Mouse (Mus musculus): ENCODE results near the gene Sema4b. TPM values are rescaled to one million over a fixed set of nuclear protein-coding genes. Genes with fewer than 3 reads are reported as not detected.

Gene Sema4b
- polyA plus RNA-seq, 1 experiment = 19.0 TPM

DNA sequence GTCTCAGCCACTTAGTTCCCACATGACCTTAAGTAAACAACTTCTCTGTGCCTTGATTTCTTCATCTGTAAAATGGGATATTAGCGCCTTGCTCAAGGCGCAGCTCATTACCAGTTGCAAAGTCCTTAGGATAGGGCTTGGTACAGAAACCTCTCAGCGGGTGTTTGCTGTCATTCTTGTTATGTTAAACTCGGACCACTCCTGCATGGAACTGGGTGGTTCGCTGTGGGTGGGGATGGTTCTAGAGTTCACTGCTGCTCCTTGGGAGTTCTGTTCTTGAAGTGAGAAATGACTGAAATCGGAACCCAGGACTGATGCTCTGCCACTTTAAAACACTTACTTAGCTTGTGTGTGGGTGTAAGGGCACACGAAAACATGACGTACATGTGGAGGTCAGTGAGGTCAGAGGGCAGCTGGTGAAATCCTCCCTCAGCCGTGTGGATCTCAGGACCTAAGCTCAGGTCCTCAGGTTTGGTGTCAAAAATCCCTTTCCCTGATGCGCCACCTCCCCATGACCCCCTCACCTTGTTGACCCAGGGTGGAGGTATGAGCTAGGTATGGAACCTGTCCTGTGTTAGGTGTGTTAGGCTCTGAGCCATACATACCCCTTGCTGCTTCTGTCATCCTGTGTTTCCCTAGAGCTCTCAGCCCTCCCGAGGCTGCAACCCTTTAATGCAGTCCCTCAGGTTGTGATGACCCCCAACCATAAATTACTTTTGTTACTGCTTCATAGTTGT is 13.4 kb downstream of the Sema4b start:
- DNase-seq = no peak
- H3K4me1 ChIP-seq (ENCODE audit: control insufficient read depth, insufficient read depth, low read length) = peaks cover 3% of the 10 kb centered on the region
- H3K4me3 ChIP-seq (replicated peaks; ENCODE audit: extremely low read depth, low read depth, low read length) = no peak overlapping the region
- WGBS = 77% methylated on average over 11 of the region's 11 CpGs
- TF ChIP-seq CTCF (IDR thresholded peaks at IDR 0.05; ENCODE audit: insufficient read depth, low read length) = no peak
- no peak for TF ChIP-seq POLR2A (IDR thresholded peaks at IDR 0.05; ENCODE audit: borderline replicate concordance, extremely low read depth, low read depth, low read length)

DNA sequence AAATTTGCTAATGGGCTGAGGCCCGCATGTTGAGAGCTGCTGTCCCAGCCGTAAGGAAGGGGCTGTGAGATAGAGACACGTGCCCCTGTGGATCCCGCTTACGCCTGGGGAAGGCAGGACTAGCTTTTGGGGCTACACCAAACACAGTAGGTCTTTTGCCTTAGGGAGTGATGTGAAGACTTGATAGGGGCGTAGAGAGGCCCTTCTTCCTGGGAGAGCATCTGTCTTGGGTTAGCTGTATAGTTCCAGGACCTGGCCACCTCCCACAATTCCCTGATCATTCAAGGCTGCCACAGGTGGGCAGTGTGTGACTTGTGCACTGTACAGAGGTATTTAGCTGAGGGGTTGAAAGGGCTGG is 13.9 kb downstream of the Sema4b start:
- 95% methylated on average over 6 of the region's 6 CpGs for WGBS
- no peak for DNase-seq
- TF ChIP-seq POLR2A (IDR thresholded peaks at IDR 0.05; ENCODE audit: borderline replicate concordance, extremely low read depth, low read depth, low read length) = no peak
- no peak for TF ChIP-seq CTCF (IDR thresholded peaks at IDR 0.05; ENCODE audit: insufficient read depth, low read length)
- no peak overlapping the region for H3K4me3 ChIP-seq (replicated peaks; ENCODE audit: extremely low read depth, low read depth, low read length)
- H3K4me1 ChIP-seq (ENCODE audit: control insufficient read depth, insufficient read depth, low read length) = peaks cover 3% of the 10 kb centered on the region

DNA sequence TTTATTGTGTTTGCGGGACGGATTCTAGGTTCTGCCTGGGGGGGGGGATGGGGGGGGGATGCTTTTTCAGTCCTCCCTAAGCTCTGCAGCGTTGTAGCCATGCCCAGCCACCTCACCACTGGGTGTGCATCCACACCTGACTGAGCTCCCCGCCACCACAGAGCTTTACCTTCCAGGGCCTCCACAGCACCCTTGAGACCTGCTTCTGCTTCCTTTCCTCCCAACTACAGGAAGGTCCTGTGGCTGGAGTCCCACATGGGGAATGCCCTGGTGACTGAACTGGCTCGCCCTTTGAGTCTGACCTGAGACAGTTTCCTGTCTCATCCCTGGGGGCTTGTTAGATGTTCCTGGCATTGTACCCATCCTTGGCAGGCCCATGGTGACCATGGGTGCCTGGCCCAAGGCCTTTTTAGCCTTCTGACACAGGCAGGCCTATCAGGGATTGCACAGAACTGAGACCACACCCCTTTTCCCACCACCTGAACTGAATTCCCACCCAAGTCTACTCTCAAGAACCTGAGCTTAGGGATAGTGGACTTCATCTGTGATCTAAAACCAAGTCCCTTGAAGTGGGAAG is 14.4 kb downstream of the Sema4b start:
- 84% methylated on average over 5 of the region's 5 CpGs for WGBS
- TF ChIP-seq CTCF (IDR thresholded peaks at IDR 0.05; ENCODE audit: insufficient read depth, low read length) (no peak), POLR2A (IDR thresholded peaks at IDR 0.05; ENCODE audit: borderline replicate concordance, extremely low read depth, low read depth, low read length) (no peak)
- no peak overlapping the region for H3K4me3 ChIP-seq (replicated peaks; ENCODE audit: extremely low read depth, low read depth, low read length)
- no peak for DNase-seq
- peaks cover 3% of the 10 kb centered on the region for H3K4me1 ChIP-seq (ENCODE audit: control insufficient read depth, insufficient read depth, low read length)

DNA sequence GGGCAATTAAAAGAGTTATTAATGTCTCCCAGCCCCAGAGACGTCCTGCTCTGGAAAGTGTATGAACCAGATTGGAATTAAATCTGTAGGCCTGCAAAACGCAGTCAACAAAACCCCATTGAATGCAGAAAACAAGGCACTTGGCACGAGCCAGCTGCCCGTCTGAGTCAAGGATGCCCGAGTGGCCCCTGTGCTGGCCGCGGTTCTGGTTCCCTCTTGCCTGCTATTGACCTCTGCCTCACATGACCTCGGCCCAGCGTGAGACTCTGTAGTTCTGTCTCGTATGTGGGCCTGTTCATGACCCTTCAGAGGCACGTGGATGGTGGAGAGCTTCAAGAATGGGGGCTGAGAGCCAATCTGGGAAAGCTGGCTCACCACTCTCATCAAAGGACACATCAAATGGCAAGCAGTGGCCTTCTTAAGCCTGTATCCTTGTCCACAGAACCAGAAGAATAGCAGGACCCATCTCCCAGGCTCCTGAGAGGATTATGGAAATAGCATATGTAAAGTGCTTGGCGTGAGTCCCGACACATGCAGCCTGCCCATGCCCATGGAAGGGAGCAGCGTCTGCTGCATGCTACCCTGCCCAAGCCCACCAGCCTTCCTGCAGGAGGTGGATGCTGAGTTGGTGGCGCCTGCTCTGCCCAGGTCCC is 15.4 kb downstream of the Sema4b start:
- Histone ChIP-seq H3K4me3 (replicated peaks; ENCODE audit: extremely low read depth, low read depth, low read length) (no peak overlapping the region), H3K4me1 (ENCODE audit: control insufficient read depth, insufficient read depth, low read length) (peaks cover 5% of the 10 kb centered on the region)
- TF ChIP-seq POLR2A (IDR thresholded peaks at IDR 0.05; ENCODE audit: borderline replicate concordance, extremely low read depth, low read depth, low read length) = no peak
- TF ChIP-seq CTCF (IDR thresholded peaks at IDR 0.05; ENCODE audit: insufficient read depth, low read length) = no peak
- WGBS = 79% methylated on average over 15 of the region's 15 CpGs
- no peak for DNase-seq

DNA sequence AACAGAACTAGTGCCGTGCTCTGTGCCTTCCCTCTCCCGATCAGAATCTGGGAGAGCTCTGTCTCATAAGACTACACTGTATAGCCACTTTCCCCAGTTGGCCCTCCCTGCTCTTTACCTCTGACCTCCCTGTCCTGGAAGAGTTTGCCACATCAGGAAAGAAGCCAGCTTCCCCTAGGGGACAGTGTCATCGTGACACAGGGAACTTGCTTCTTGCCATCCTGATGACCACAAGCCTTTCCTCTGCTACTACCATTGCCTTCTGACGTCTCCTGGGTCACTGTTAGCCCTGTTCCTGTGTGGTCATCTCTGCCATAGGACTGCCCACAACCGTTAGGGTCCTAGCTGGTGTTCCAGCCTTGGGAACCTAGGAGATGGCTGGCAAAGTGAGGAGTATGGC is 16.3 kb downstream of the Sema4b start:
- peaks cover 10% of the 10 kb centered on the region for H3K4me1 ChIP-seq (ENCODE audit: control insufficient read depth, insufficient read depth, low read length)
- TF ChIP-seq POLR2A (IDR thresholded peaks at IDR 0.05; ENCODE audit: borderline replicate concordance, extremely low read depth, low read depth, low read length) = no peak
- TF ChIP-seq CTCF (IDR thresholded peaks at IDR 0.05; ENCODE audit: insufficient read depth, low read length) = no peak
- DNase-seq = no peak
- 82% methylated on average over 5 of the region's 5 CpGs for WGBS
- no peak overlapping the region for H3K4me3 ChIP-seq (replicated peaks; ENCODE audit: extremely low read depth, low read depth, low read length)

DNA sequence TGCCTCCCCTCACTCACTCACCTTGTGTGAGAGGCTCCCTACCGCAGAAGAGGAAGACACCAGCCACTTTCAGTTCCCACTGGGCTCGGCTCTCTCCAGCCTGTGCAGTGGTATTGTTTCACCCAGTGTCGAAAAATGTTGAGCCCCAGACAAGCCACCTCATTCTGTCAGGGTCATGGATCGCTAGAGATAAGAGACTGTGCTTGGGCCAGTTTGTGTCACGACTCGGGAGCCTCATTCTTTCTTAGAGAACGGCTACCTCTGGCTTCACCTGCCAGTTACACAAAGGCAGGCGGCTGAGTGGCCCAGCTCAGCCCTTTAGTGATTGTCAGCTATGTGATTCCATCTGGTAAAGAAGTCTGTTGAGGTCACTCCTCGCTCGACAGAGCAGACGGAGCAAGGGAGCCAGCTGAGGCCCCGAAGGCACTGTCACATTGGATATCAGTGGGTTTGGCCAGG is 17.0 kb downstream of the Sema4b start:
- Histone ChIP-seq H3K4me3 (replicated peaks; ENCODE audit: extremely low read depth, low read depth, low read length) (no peak overlapping the region), H3K4me1 (ENCODE audit: control insufficient read depth, insufficient read depth, low read length) (peaks cover 10% of the 10 kb centered on the region)
- DNase-seq = no peak
- 65% methylated on average over 12 of the region's 12 CpGs for WGBS
- TF ChIP-seq CTCF (IDR thresholded peaks at IDR 0.05; ENCODE audit: insufficient read depth, low read length) (no peak), POLR2A (IDR thresholded peaks at IDR 0.05; ENCODE audit: borderline replicate concordance, extremely low read depth, low read depth, low read length) (no peak)

DNA sequence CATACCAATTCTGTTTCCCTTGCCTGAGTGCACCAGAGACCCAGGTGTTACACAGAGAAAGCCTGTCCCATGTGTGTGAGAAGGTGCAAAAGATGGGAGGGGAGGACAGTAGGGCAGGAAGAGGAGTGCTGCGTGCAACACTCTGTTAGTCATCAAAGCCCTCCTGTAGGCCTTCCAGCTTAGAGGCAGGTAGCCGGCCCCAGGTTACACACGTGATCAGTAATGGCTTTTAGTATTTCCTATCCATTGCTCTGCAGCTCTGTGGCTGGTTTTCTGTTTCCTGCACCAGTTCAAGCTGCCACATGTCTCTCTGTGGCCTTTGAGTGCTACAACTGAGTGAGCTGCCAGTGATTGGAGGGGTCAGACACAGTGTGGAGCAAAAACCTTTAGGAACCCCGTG is 17.7 kb downstream of the Sema4b start:
- no peak overlapping the region for H3K4me3 ChIP-seq (replicated peaks; ENCODE audit: extremely low read depth, low read depth, low read length)
- peaks cover 7% of the 10 kb centered on the region for H3K4me1 ChIP-seq (ENCODE audit: control insufficient read depth, insufficient read depth, low read length)
- no peak for TF ChIP-seq POLR2A (IDR thresholded peaks at IDR 0.05; ENCODE audit: borderline replicate concordance, extremely low read depth, low read depth, low read length)
- no peak for TF ChIP-seq CTCF (IDR thresholded peaks at IDR 0.05; ENCODE audit: insufficient read depth, low read length)
- no peak for DNase-seq
- 73% methylated on average over 4 of the region's 4 CpGs for WGBS

DNA sequence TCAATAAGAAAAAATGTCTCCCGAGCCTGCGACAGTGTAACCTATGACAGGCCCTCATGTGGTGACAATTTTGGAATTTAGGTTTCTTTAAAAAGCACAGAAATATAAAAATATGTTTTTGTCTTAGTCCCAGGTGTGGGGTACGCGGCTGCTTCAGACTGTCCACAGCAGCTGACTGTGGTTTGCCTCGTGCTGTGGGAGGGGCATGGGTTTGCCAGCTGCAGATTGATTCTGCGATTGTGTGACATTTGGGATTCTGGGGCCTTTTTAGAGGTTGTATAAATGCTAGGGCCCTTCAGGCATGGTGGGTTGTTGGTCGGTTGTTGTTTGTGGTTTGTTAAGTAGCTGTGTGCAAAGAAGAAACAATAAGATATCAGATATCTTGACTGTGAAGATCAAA is 18.3 kb downstream of the Sema4b start:
- H3K4me3 ChIP-seq (replicated peaks; ENCODE audit: extremely low read depth, low read depth, low read length) = no peak overlapping the region
- WGBS = 83% methylated on average over 7 of the region's 7 CpGs
- TF ChIP-seq POLR2A (IDR thresholded peaks at IDR 0.05; ENCODE audit: borderline replicate concordance, extremely low read depth, low read depth, low read length) = no peak
- no peak for TF ChIP-seq CTCF (IDR thresholded peaks at IDR 0.05; ENCODE audit: insufficient read depth, low read length)
- H3K4me1 ChIP-seq (ENCODE audit: control insufficient read depth, insufficient read depth, low read length) = peaks cover 7% of the 10 kb centered on the region
- no peak for DNase-seq

DNA sequence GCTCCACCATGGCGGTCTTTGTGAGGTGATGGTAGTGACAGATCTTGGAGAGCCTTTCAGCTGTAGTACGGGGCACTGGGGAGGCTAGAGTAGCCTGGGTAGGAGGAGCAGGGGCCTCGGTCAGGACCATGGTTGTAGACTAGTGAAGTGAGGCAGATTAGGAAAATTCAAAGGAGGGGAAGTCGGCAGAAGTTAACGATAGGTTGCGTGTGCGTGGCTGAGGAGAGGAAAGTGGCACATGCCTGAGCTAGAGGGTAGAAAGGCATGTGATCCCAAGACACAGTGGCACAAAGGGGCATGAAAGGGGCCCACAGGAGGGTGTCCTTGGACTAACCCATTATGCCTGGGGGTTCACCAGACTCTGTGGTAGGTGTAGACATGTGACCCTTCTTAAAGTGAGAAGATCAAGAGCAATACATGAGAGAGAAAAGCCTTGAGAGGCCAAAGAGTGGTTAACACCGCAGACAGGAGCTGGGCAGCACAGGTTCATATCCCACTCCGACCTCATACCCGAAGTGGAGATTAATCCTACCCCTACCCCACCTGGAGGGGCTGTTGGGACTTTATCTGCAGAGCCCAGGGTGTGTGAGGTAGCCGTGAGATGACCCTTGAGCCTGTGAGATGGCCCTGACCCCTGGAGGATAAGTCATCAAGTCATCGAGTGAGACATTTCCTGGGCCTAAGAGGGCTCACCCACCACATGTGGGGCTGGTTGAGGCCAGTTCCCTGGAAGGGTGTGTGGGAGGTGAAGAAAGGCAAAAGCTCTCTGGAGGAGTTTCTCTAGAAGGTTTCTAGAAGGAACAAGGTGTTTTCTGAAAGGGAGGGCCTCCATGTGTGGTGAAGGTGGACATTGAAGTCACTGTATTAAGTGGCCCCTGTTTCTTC is 19.3 kb downstream of the Sema4b start:
- 76% methylated on average over 12 of the region's 12 CpGs for WGBS
- TF ChIP-seq CTCF (IDR thresholded peaks at IDR 0.05; ENCODE audit: insufficient read depth, low read length) (no peak), POLR2A (IDR thresholded peaks at IDR 0.05; ENCODE audit: borderline replicate concordance, extremely low read depth, low read depth, low read length) (no peak)
- Histone ChIP-seq H3K4me1 (ENCODE audit: control insufficient read depth, insufficient read depth, low read length) (peaks cover 9% of the 10 kb centered on the region), H3K4me3 (replicated peaks; ENCODE audit: extremely low read depth, low read depth, low read length) (no peak overlapping the region)
- DNase-seq = no peak
